29 mouse cellular contexts compared by ENCODE assay signal in genomic region chr15:36962931-36963330, GRCm38 (mm10). TPM values are rescaled to one million over a fixed set of nuclear protein-coding genes. Genes with fewer than 3 reads are reported as not detected.
DNase-seq lines count a peak whose midpoint lies in the region; ATAC-seq and TF ChIP-seq lines count a peak whose summit lies in the region.
"Had no signal": no experiment of that assay in that cellular context is flagged by ENCODE, and none has a peak within 500 bp of the region (broad histone marks: within the 10 kb centered on the region; RNA-seq: fewer than 3 reads in every experiment).

No protein-coding gene starts in this region.

- peaks cover 13% of the 10 kb centered on the region for H3K4me1 ChIP-seq in midbrain, embryonic 11.5 days (ENCODE audit: control insufficient read depth, insufficient read depth, low read length)
- H3K4me1 ChIP-seq in midbrain, embryonic 13.5 days (replicated peaks): peaks cover 23% of the 10 kb centered on the region
- H3K4me1 ChIP-seq in CH12.LX (ENCODE audit: control insufficient read depth in 1 of 2, insufficient read depth in 2 of 2): peaks cover 3 to 42% of the 10 kb centered on the region in 2 experiments; a peak in 2 of 4 replicates
- peaks cover 50% of the 10 kb centered on the region for H3K4me1 ChIP-seq in heart, embryonic 10.5 days

- dilution Hi-C loops in CH12.LX (cut with MboI; ENCODE audit: extremely low pct_ligation_motif_present, extremely low pct_unique_long_range_greater_than_20kb, low sequenced_read_pairs): no loop called here

- TF ChIP-seq EP300 in CH12.LX (IDR thresholded peaks at IDR 0.05; ENCODE audit: low read length): peak; percentile 71

- no peaks in the 10 kb centered on the region for H3K27me3 ChIP-seq in midbrain, embryonic 11.5 days (ENCODE audit: control insufficient read depth, insufficient read depth, low read length)
- H3K27me3 ChIP-seq in midbrain, embryonic 13.5 days: no peaks in the 10 kb centered on the region
- no peaks in the 10 kb centered on the region for H3K27me3 ChIP-seq in CH12.LX (replicated peaks)
- H3K27me3 ChIP-seq in heart, embryonic 10.5 days (ENCODE audit: insufficient read depth, poor library complexity, severe bottlenecking): no peaks in the 10 kb centered on the region
- H3K27me3 ChIP-seq: embryonic facial prominence, embryonic 15.5 days; forebrain, embryonic 12.5 days; heart, embryonic 15.5 days; kidney, embryonic 15.5 days; Patski had no signal

- peak; percentile 57 for DNase-seq in midbrain, embryonic 11.5 days (ENCODE audit: low spot score, missing footprints)
- DNase-seq in A20 (ENCODE audit: low read depth, low spot score) (peak; percentile 53), CH12.LX (ENCODE audit: extremely low read depth) (peak; percentile 76)
- DNase-seq in heart, embryonic 10.5 days (ENCODE audit: low spot score): no peak
- no peak for DNase-seq in layer of hippocampus, postnatal 25 days (ENCODE audit: extremely low spot score in 1 of 2, low spot score in 1 of 2)
- DNase-seq in lung, postnatal 4 days: no peak
- DNase-seq: adrenal gland, postnatal 25 days; cerebellum, adult 2 months; cerebellum, postnatal 25 days; forebrain, postnatal 0 days; kidney, adult 11 months; left cerebral cortex, postnatal 4 days; liver, postnatal 0 days; lung, postnatal 36 days; midbrain, embryonic 14.5 days; right cerebral cortex, adult 18-20 months had no signal

- H3K9me3 ChIP-seq in midbrain, embryonic 11.5 days (ENCODE audit: control insufficient read depth, low read length): no peaks in the 10 kb centered on the region
- H3K9me3 ChIP-seq in midbrain, embryonic 13.5 days: no peaks in the 10 kb centered on the region
- H3K9me3 ChIP-seq in CH12.LX (replicated peaks; ENCODE audit: low read length): peaks cover 14% of the 10 kb centered on the region
- H3K9me3 ChIP-seq in heart, embryonic 10.5 days: no peaks in the 10 kb centered on the region
- H3K9me3 ChIP-seq: embryonic facial prominence, embryonic 10.5 days; embryonic facial prominence, embryonic 15.5 days; forebrain, embryonic 12.5 days; G1E; heart, embryonic 15.5 days; kidney, embryonic 15.5 days; liver, embryonic 12.5 days had no signal

- H3K4me2 ChIP-seq in midbrain, embryonic 11.5 days: no peak overlapping the region
- no peak overlapping the region for H3K4me2 ChIP-seq in midbrain, embryonic 13.5 days (replicated peaks)
- H3K4me2 ChIP-seq in CH12.LX (ENCODE audit: insufficient read depth, low read depth, poor library complexity, severe bottlenecking): peak overlapping the region; percentile 11; the same call in 1 of the 2 replicates
- H3K4me2 ChIP-seq: embryonic facial prominence, embryonic 15.5 days; forebrain, embryonic 12.5 days; heart, embryonic 15.5 days; kidney, embryonic 15.5 days; liver, embryonic 12.5 days had no signal

- no peak overlapping the region for H3K9ac ChIP-seq in midbrain, embryonic 11.5 days (ENCODE audit: low read length)
- no peak overlapping the region for H3K9ac ChIP-seq in midbrain, embryonic 13.5 days (replicated peaks)
- no peak overlapping the region for H3K9ac ChIP-seq in CH12.LX (ENCODE audit: insufficient read depth, low read depth)
- H3K9ac ChIP-seq: embryonic facial prominence, embryonic 15.5 days; forebrain, embryonic 12.5 days; forebrain, postnatal 0 days; heart, embryonic 15.5 days; kidney, embryonic 15.5 days; liver, embryonic 12.5 days; liver, postnatal 0 days had no signal

- H3K79me2 ChIP-seq in CH12.LX (replicated peaks; ENCODE audit: control insufficient read depth, extremely low read depth, insufficient read depth, poor library complexity, severe bottlenecking): no peaks in the 10 kb centered on the region

- H3K4me3 ChIP-seq in midbrain, embryonic 11.5 days (ENCODE audit: low read depth, low read length): no peak overlapping the region
- H3K4me3 ChIP-seq in midbrain, embryonic 13.5 days (replicated peaks): no peak overlapping the region
- no peak overlapping the region for H3K4me3 ChIP-seq in CH12.LX (replicated peaks in 1 of 3; ENCODE audit: low read depth in 2 of 3, low read length in 2 of 3, poor library complexity in 1 of 3)
- no peak overlapping the region for H3K4me3 ChIP-seq in heart, embryonic 10.5 days
- H3K4me3 ChIP-seq: embryonic facial prominence, embryonic 10.5 days; embryonic facial prominence, embryonic 15.5 days; forebrain, embryonic 12.5 days; heart, embryonic 15.5 days; kidney, embryonic 15.5 days; left cerebral cortex, adult 2 months; liver, embryonic 12.5 days; megakaryocyte, embryonic 14.5 days had no signal

- TF ChIP-seq CTCF in CH12.LX (conservative IDR thresholded peaks at IDR 0.05 in 1 of 2, IDR thresholded peaks at IDR 0.05 in 1 of 2; ENCODE audit: low read depth in 2 of 2, low read length in 2 of 2): peak in 1 of 2 experiments; percentile 6; a peak in 1 of 4 replicates

- TF ChIP-seq RAD21 in CH12.LX (IDR thresholded peaks at IDR 0.05; ENCODE audit: low read depth, low read length): no peak; the same call in none of the 2 replicates

- in situ Hi-C loops in CH12.LX (cut with MboI; ENCODE audit: low pct_ligation_motif_present, low pct_unique_long_range_greater_than_20kb, low sequenced_read_pairs): no loop called here

- WGBS in midbrain, embryonic 11.5 days: 90% methylated on average over 6 of the region's 6 CpGs
- 95% methylated on average over 6 of the region's 6 CpGs for WGBS in midbrain, embryonic 13.5 days
- WGBS in heart, embryonic 10.5 days: 82% methylated on average over 6 of the region's 6 CpGs

- H3K36me3 ChIP-seq in midbrain, embryonic 11.5 days (ENCODE audit: control insufficient read depth, insufficient read depth, low read length): no peaks in the 10 kb centered on the region
- no peaks in the 10 kb centered on the region for H3K36me3 ChIP-seq in midbrain, embryonic 13.5 days
- H3K36me3 ChIP-seq in CH12.LX (replicated peaks in 1 of 2; ENCODE audit: control insufficient read depth in 1 of 2, insufficient read depth in 1 of 2, low read length in 1 of 2): no peaks in the 10 kb centered on the region
- no peaks in the 10 kb centered on the region for H3K36me3 ChIP-seq in heart, embryonic 10.5 days
- H3K36me3 ChIP-seq: embryonic facial prominence, embryonic 10.5 days; embryonic facial prominence, embryonic 15.5 days; forebrain, embryonic 12.5 days; G1E; heart, embryonic 15.5 days; kidney, embryonic 15.5 days; liver, embryonic 12.5 days had no signal

- H3K27ac ChIP-seq in midbrain, embryonic 11.5 days (ENCODE audit: low read depth, low read length): no peak overlapping the region
- no peak overlapping the region for H3K27ac ChIP-seq in midbrain, embryonic 13.5 days
- no peak overlapping the region for H3K27ac ChIP-seq in CH12.LX (ENCODE audit: insufficient read depth, low read depth)
- H3K27ac ChIP-seq in heart, embryonic 10.5 days: no peak overlapping the region
- H3K27ac ChIP-seq: embryonic facial prominence, embryonic 10.5 days; embryonic facial prominence, embryonic 15.5 days; forebrain, embryonic 12.5 days; heart, embryonic 15.5 days; kidney, embryonic 15.5 days; left cerebral cortex, adult 2 months; liver, embryonic 12.5 days had no signal

- ATAC-seq in midbrain, embryonic 11.5 days (ENCODE audit: low FRiP score): no peak
- ATAC-seq in midbrain, embryonic 13.5 days: no peak
- ATAC-seq in inflammation-experienced regulatory T-cells, adult 6 months: peak; percentile 91
- ATAC-seq: forebrain, postnatal 0 days; hindbrain, embryonic 16.5 days; liver, embryonic 12.5 days; liver, postnatal 0 days; Patski had no signal

- no peak for TF ChIP-seq POLR2A in CH12.LX (IDR thresholded peaks at IDR 0.05; ENCODE audit: low read depth, low read length)

TF ChIP-seq in CH12.LX, 34 proteins besides CTCF, POLR2A, EP300 and RAD21 (continues in another document):
- peak; percentile 66 for TF ChIP-seq CHD2 (IDR thresholded peaks at IDR 0.05; ENCODE audit: low read length)
- no peak for TF ChIP-seq TBP (conservative IDR thresholded peaks at IDR 0.05; ENCODE audit: low read depth, low read length)
- peak; percentile 33; the same call in 1 of the 2 replicates for TF ChIP-seq HCFC1 (IDR thresholded peaks at IDR 0.05; ENCODE audit: low read depth, low read length)
- peak; percentile 53 for TF ChIP-seq MAX (IDR thresholded peaks at IDR 0.05; ENCODE audit: low read length)
- peak; percentile 52; the same call in 1 of the 2 replicates for TF ChIP-seq MYC (IDR thresholded peaks at IDR 0.05; ENCODE audit: low read depth, low read length)
- 0 out of 2 replicates have a peak, but pooled peaks have one; percentile 20 for TF ChIP-seq RCOR1 (conservative IDR thresholded peaks at IDR 0.05; ENCODE audit: low read depth, low read length)
- no peak for TF ChIP-seq UBTF (IDR thresholded peaks at IDR 0.05; ENCODE audit: low read depth, low read length)
- TF ChIP-seq E2F4 (IDR thresholded peaks at IDR 0.05; ENCODE audit: insufficient replicate concordance, low read depth, low read length): no peak
- no peak for TF ChIP-seq USF1 (IDR thresholded peaks at IDR 0.05; ENCODE audit: low read depth, low read length)
- peak; percentile 40; the same call in 1 of the 2 replicates for TF ChIP-seq SIN3A (IDR thresholded peaks at IDR 0.05; ENCODE audit: low read length)
- TF ChIP-seq MEF2A (IDR thresholded peaks at IDR 0.05; ENCODE audit: borderline replicate concordance, low read depth, low read length): peak; percentile 45; the same call in 1 of the 2 replicates
- no peak for TF ChIP-seq GABPA (IDR thresholded peaks at IDR 0.05; ENCODE audit: insufficient replicate concordance, low read depth, low read length)
- TF ChIP-seq NELFE (IDR thresholded peaks at IDR 0.05; ENCODE audit: low read depth, low read length): 0 out of 2 replicates have a peak, but pooled peaks have one; percentile 34
- peak; percentile 67 for TF ChIP-seq BHLHE40 (IDR thresholded peaks at IDR 0.05; ENCODE audit: low read depth, low read length)
- TF ChIP-seq ZKSCAN1 (IDR thresholded peaks at IDR 0.05; ENCODE audit: borderline replicate concordance, low read depth, low read length): no peak
- 0 out of 2 replicates have a peak, but pooled peaks have one; percentile 34 for TF ChIP-seq MAZ (IDR thresholded peaks at IDR 0.05; ENCODE audit: low read depth, low read length)
- no peak for TF ChIP-seq MXI1 (IDR thresholded peaks at IDR 0.05; ENCODE audit: low read depth, low read length)
- TF ChIP-seq ZNF384 (IDR thresholded peaks at IDR 0.05; ENCODE audit: low read depth, low read length): no peak
- peak; percentile 55 for TF ChIP-seq TCF12 (IDR thresholded peaks at IDR 0.05; ENCODE audit: low read depth, low read length)

RNA-seq across cellular contexts. Expression of gene Zfp706, which starts 44.6 kb away (rescaled TPM):
- 423 and 440 TPM in 2 replicates for polyA plus RNA-seq in midbrain, embryonic 11.5 days (2014; fragmentation: Nextera tagmentation; extraction: Ambion mirVana)
- polyA plus RNA-seq in midbrain, embryonic 13.5 days (2015; fragmentation: Nextera tagmentation; extraction: Ambion mirVana): 437 and 479 TPM in 2 replicates
- total RNA-seq in CH12.LX (2012; rRNA removed) (52.0 and 88.7 TPM in 2 replicates), CH12.LX (2014; rRNA removed) (285 and 293 TPM in 2 replicates)
- polyA plus RNA-seq in CH12.LX (2012; ENCODE audit: insufficient read length, low read depth): 384 and 583 TPM in 2 replicates
- 100 to 1,000 TPM; 401 to 459 (median 442) TPM for polyA plus RNA-seq in inflammation-experienced regulatory T-cells, adult 6 months (2017; shearing (Covaris generic))
- polyA plus RNA-seq in heart, embryonic 10.5 days (2016; fragmentation: Nextera tagmentation; extraction: Ambion mirVana): 456 and 495 TPM in 2 replicates
- total RNA-seq in layer of hippocampus, postnatal 25 days (2021): 100 to 1,000 TPM; 290 to 309 TPM

Comparison
In these comparisons a context has a peak if more than half of its experiments do, and no peak if none do; other contexts are left out.
1. DNase-seq: peak in midbrain, embryonic 11.5 days (single experiment), A20 (single experiment) and CH12.LX (single experiment); none in heart, embryonic 10.5 days (single experiment), layer of hippocampus, postnatal 25 days (0 of 2) and lung, postnatal 4 days (0 of 2).